Mouse (Mus musculus): ENCODE measurements at regions not wholly inside any gene's neighbourhood (a gene's known extent, or its start where the extent isn't known, plus 50 kb on each side); places are given as distances from the start of the nearest gene placed in this dataset.

GRCm38 (mm10) chr2:9574651-9575050 lies 306.4 kb upstream of the 4930412O13Rik start:
- H3K27ac ChIP-seq = no peak overlapping the region
- DNase-seq (ENCODE audit: low spot score) = no peak
- WGBS = 88% methylated on average over 5 of the region's 5 CpGs

GRCm38 (mm10) chr2:9577868-9578267 lies 303.2 kb upstream of the 4930412O13Rik start:
- DNase-seq (ENCODE audit: low spot score) = no peak
- no peaks in the 10 kb centered on the region for H3K4me1 ChIP-seq
- no peaks in the 10 kb centered on the region for H3K36me3 ChIP-seq
- H3K4me3 ChIP-seq = no peak overlapping the region
- WGBS = 85% methylated on average over 4 of the region's 4 CpGs
- no peaks in the 10 kb centered on the region for H3K27me3 ChIP-seq (ENCODE audit: insufficient read depth, poor library complexity, severe bottlenecking)
- no peak overlapping the region for H3K27ac ChIP-seq
- H3K9me3 ChIP-seq = no peaks in the 10 kb centered on the region

More at GRCm38 (mm10) chr2:9574651-9575050, 306.4 kb upstream of the 4930412O13Rik start:
- no peaks in the 10 kb centered on the region for H3K4me1 ChIP-seq
- no peaks in the 10 kb centered on the region for H3K27me3 ChIP-seq (ENCODE audit: insufficient read depth, poor library complexity, severe bottlenecking)
- no peaks in the 10 kb centered on the region for H3K36me3 ChIP-seq
- H3K9me3 ChIP-seq = no peaks in the 10 kb centered on the region
- no peak overlapping the region for H3K4me3 ChIP-seq

GRCm38 (mm10) chr2:9587389-9587788 lies 293.7 kb upstream of the 4930412O13Rik start:
- no peak for DNase-seq (ENCODE audit: low spot score)
- Histone ChIP-seq H3K9me3 (no peaks in the 10 kb centered on the region), H3K36me3 (no peaks in the 10 kb centered on the region), H3K4me1 (no peaks in the 10 kb centered on the region), H3K27me3 (ENCODE audit: insufficient read depth, poor library complexity, severe bottlenecking) (no peaks in the 10 kb centered on the region), H3K4me3 (no peak overlapping the region), H3K27ac (no peak overlapping the region)
- WGBS = 89% methylated on average over 3 of the region's 3 CpGs

- H3K27me3 ChIP-seq (ENCODE audit: insufficient read depth, poor library complexity, severe bottlenecking) = no peaks in the 10 kb centered on the region
- H3K4me3 ChIP-seq = no peak overlapping the region
Measured at GRCm38 (mm10) chr2:9589200-9589599, 291.9 kb upstream of the 4930412O13Rik start.

GRCm38 (mm10) chr2:9592531-9592930 lies 288.5 kb upstream of the 4930412O13Rik start:
- Histone ChIP-seq H3K9me3 (no peaks in the 10 kb centered on the region), H3K4me3 (no peak overlapping the region), H3K4me1 (peaks cover 6% of the 10 kb centered on the region; the same call in 1 of the 2 replicates), H3K27ac (no peak overlapping the region), H3K27me3 (ENCODE audit: insufficient read depth, poor library complexity, severe bottlenecking) (no peaks in the 10 kb centered on the region), H3K36me3 (no peaks in the 10 kb centered on the region)
- WGBS = 87% methylated on average over 1 of the region's 1 CpGs
- DNase-seq (ENCODE audit: low spot score) = no peak

More at GRCm38 (mm10) chr2:9589200-9589599, 291.9 kb upstream of the 4930412O13Rik start:
- peaks cover 3% of the 10 kb centered on the region; the same call in 1 of the 2 replicates for H3K4me1 ChIP-seq
- no peak for DNase-seq (ENCODE audit: low spot score)
- no peak overlapping the region for H3K27ac ChIP-seq
- H3K36me3 ChIP-seq = no peaks in the 10 kb centered on the region
- H3K9me3 ChIP-seq = no peaks in the 10 kb centered on the region

GRCm38 (mm10) chr2:9593931-9594330 lies 287.1 kb upstream of the 4930412O13Rik start:
- H3K27ac ChIP-seq = no peak overlapping the region
- H3K27me3 ChIP-seq (ENCODE audit: insufficient read depth, poor library complexity, severe bottlenecking) = no peaks in the 10 kb centered on the region
- 26% methylated on average over 10 of the region's 10 CpGs for WGBS
- peaks cover 6% of the 10 kb centered on the region; the same call in 1 of the 2 replicates for H3K4me1 ChIP-seq
- DNase-seq (ENCODE audit: low spot score) = no peak
- no peaks in the 10 kb centered on the region for H3K36me3 ChIP-seq
- H3K4me3 ChIP-seq = no peak overlapping the region
- no peaks in the 10 kb centered on the region for H3K9me3 ChIP-seq

- Histone ChIP-seq H3K4me1 (peaks cover 6% of the 10 kb centered on the region; the same call in 1 of the 2 replicates), H3K27ac (no peak overlapping the region), H3K27me3 (ENCODE audit: insufficient read depth, poor library complexity, severe bottlenecking) (no peaks in the 10 kb centered on the region), H3K9me3 (no peaks in the 10 kb centered on the region), H3K4me3 (no peak overlapping the region), H3K36me3 (no peaks in the 10 kb centered on the region)
- no peak for DNase-seq (ENCODE audit: low spot score)
- 67% methylated on average over 8 of the region's 8 CpGs for WGBS
Measured at GRCm38 (mm10) chr2:9595236-9595850, 285.7 kb upstream of the 4930412O13Rik start.

GRCm38 (mm10) chr2:9596135-9596534 lies 284.9 kb upstream of the 4930412O13Rik start:
- no peaks in the 10 kb centered on the region for H3K36me3 ChIP-seq
- H3K4me3 ChIP-seq = no peak overlapping the region
- DNase-seq (ENCODE audit: low spot score) = no peak
- no peaks in the 10 kb centered on the region for H3K9me3 ChIP-seq
- 55% methylated on average over 12 of the region's 12 CpGs for WGBS
- no peak overlapping the region for H3K27ac ChIP-seq
- peaks cover 6% of the 10 kb centered on the region; the same call in 1 of the 2 replicates for H3K4me1 ChIP-seq
- H3K27me3 ChIP-seq (ENCODE audit: insufficient read depth, poor library complexity, severe bottlenecking) = no peaks in the 10 kb centered on the region

- Histone ChIP-seq H3K36me3 (no peaks in the 10 kb centered on the region), H3K9me3 (no peaks in the 10 kb centered on the region), H3K4me1 (no peaks in the 10 kb centered on the region), H3K4me3 (no peak overlapping the region), H3K27ac (no peak overlapping the region), H3K27me3 (ENCODE audit: insufficient read depth, poor library complexity, severe bottlenecking) (no peaks in the 10 kb centered on the region)
- DNase-seq (ENCODE audit: low spot score) = no peak
- WGBS = 82% methylated on average over 6 of the region's 6 CpGs
Measured at GRCm38 (mm10) chr2:9604984-9605383, 276.1 kb upstream of the 4930412O13Rik start.

GRCm38 (mm10) chr2:9607547-9607946 lies 273.5 kb upstream of the 4930412O13Rik start:
- H3K36me3 ChIP-seq = no peaks in the 10 kb centered on the region
- H3K4me1 ChIP-seq = no peaks in the 10 kb centered on the region
- H3K9me3 ChIP-seq = no peaks in the 10 kb centered on the region
- H3K4me3 ChIP-seq = no peak overlapping the region
- 77% methylated on average over 2 of the region's 2 CpGs for WGBS
- DNase-seq (ENCODE audit: low spot score) = no peak
- no peak overlapping the region for H3K27ac ChIP-seq
- H3K27me3 ChIP-seq (ENCODE audit: insufficient read depth, poor library complexity, severe bottlenecking) = no peaks in the 10 kb centered on the region

GRCm38 (mm10) chr2:9614415-9614814 lies 266.6 kb upstream of the 4930412O13Rik start:
- no peaks in the 10 kb centered on the region for H3K36me3 ChIP-seq
- no peak overlapping the region for H3K4me3 ChIP-seq
- H3K4me1 ChIP-seq = 0 out of 2 replicates have a peak, but pooled peaks cover 2% of the 10 kb centered on the region
- no peak for DNase-seq (ENCODE audit: low spot score)
- H3K27me3 ChIP-seq (ENCODE audit: insufficient read depth, poor library complexity, severe bottlenecking) = no peaks in the 10 kb centered on the region
- WGBS = 78% methylated on average over 2 of the region's 2 CpGs
- H3K27ac ChIP-seq = no peak overlapping the region
- H3K9me3 ChIP-seq = no peaks in the 10 kb centered on the region

GRCm38 (mm10) chr2:9616292-9616691 lies 264.8 kb upstream of the 4930412O13Rik start:
- Histone ChIP-seq H3K9me3 (no peaks in the 10 kb centered on the region), H3K36me3 (no peaks in the 10 kb centered on the region), H3K4me1 (0 out of 2 replicates have a peak, but pooled peaks cover 2% of the 10 kb centered on the region), H3K27ac (no peak overlapping the region), H3K4me3 (no peak overlapping the region), H3K27me3 (ENCODE audit: insufficient read depth, poor library complexity, severe bottlenecking) (no peaks in the 10 kb centered on the region)
- 76% methylated on average over 5 of the region's 5 CpGs for WGBS
- DNase-seq (ENCODE audit: low spot score) = no peak

- Histone ChIP-seq H3K36me3 (no peaks in the 10 kb centered on the region), H3K27ac (no peak overlapping the region), H3K4me1 (0 out of 2 replicates have a peak, but pooled peaks cover 2% of the 10 kb centered on the region), H3K27me3 (ENCODE audit: insufficient read depth, poor library complexity, severe bottlenecking) (no peaks in the 10 kb centered on the region), H3K9me3 (no peaks in the 10 kb centered on the region), H3K4me3 (no peak overlapping the region)
- DNase-seq (ENCODE audit: low spot score) = no peak
- WGBS = 74% methylated on average over 21 of the region's 21 CpGs
Measured at GRCm38 (mm10) chr2:9620303-9621244, 260.5 kb upstream of the 4930412O13Rik start.

Data from heart, embryonic 10.5 days (tissue).